In the genomic region with DNA sequence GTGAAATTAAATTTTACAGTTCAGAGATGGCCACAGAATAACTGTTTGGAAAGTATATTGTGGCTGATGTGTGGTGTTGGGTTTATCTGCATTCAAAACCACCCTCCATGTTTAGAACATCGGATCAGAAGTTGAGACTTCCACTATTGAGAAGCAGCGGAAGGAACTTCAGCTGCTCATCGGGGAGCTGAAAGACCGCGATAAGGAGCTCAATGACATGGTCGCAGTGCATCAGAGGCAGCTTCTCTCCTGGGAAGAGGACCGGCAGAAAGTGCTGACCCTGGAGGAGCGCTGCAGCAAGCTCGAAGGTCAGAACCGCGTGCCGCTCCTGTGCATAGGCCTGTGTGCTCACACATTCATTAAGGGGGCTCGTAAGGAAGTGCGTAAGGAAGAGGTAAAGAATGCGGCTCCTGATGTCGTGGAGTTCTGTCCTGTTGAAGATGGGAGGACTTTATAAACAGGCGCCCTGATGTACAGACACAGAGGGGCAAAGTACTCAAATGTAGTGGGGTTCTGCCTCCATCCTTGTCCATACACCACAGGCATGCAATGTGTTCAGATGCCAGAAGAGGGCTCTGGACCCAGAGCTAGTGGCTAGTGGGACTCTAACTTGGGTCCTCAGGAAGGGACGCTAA, we compare ENCODE assay signal across 8 mouse cellular contexts. TPM values are rescaled to one million over a fixed set of nuclear protein-coding genes. Genes with fewer than 3 reads are reported as not detected.
DNase-seq lines count a peak whose midpoint lies in the region; TF ChIP-seq lines count a peak whose summit lies in the region.

No protein-coding gene starts in this region.

- TF ChIP-seq CTCF in gastrocnemius, adult 2 months (IDR thresholded peaks at IDR 0.05): peak; percentile 30; the same call in 1 of the 2 replicates
- TF ChIP-seq CTCF in thymus, adult 2 months (IDR thresholded peaks at IDR 0.05; ENCODE audit: borderline replicate concordance, control insufficient read depth, extremely low read depth, insufficient read depth, low read length, poor library complexity): no peak

- no peak overlapping the region for H3K4me3 ChIP-seq in gastrocnemius, adult 2 months
- H3K4me3 ChIP-seq in thymus, adult 2 months (ENCODE audit: control insufficient read depth, insufficient read depth, low read length): no peak overlapping the region

- WGBS in thymus, adult 2 months: 76% methylated on average over 18 of the region's 18 CpGs

- TF ChIP-seq POLR2A in thymus, adult 2 months (IDR thresholded peaks at IDR 0.05; ENCODE audit: control insufficient read depth, extremely low read depth, insufficient read depth, low read length, poor library complexity): no peak

- H3K4me1 ChIP-seq in thymus, adult 2 months (replicated peaks; ENCODE audit: control insufficient read depth, insufficient read depth, low read length): peaks cover 5% of the 10 kb centered on the region; the same call in 1 of the 2 replicates

- H3K36me3 ChIP-seq in thymus, adult 2 months (ENCODE audit: control insufficient read depth, insufficient read depth, low read length): no peaks in the 10 kb centered on the region

- no peaks in the 10 kb centered on the region for H3K27me3 ChIP-seq in thymus, adult 2 months (ENCODE audit: control insufficient read depth, insufficient read depth, low read length)

- DNase-seq in gastrocnemius, adult 2 months: no peak
- no peak for DNase-seq in gastrocnemius, postnatal 25 days
- peak; percentile 22 for DNase-seq in thymus, adult 2 months
- no peak for DNase-seq in thymus, postnatal 0 days (ENCODE audit: low spot score)
- peak; percentile 27 for DNase-seq in heart, postnatal 4 days
- peak; percentile 63 for DNase-seq in retina, embryonic 14.5 days (ENCODE audit: low spot score)
- no peak for DNase-seq in adrenal gland, postnatal 4 days (ENCODE audit: low spot score in 2 of 2)
- no peak for DNase-seq in adipocyte (ENCODE audit: low spot score)

- intact Hi-C loops in gastrocnemius, adult 2 months (cut with DNase I): no loop called here

- no peak overlapping the region for H3K27ac ChIP-seq in gastrocnemius, adult 2 months
- H3K27ac ChIP-seq in thymus, adult 2 months (ENCODE audit: control insufficient read depth, insufficient read depth, low read length): no peak overlapping the region

RNA-seq across cellular contexts. Expression of a gene that starts 3.6 kb away (rescaled TPM):
- under 1 TPM; 0.66 to 0.73 TPM for total RNA-seq in gastrocnemius, adult 2 months (2021)
- total RNA-seq in gastrocnemius, postnatal 25 days (2021): 1 to 10 TPM; 1.4 to 1.8 TPM
- 2.3 and 3.8 TPM in 2 replicates for polyA plus RNA-seq in thymus, adult 2 months (2012; rRNA removed)
- polyA plus RNA-seq in thymus, postnatal 0 days (2015; fragmentation: Nextera tagmentation; extraction: Ambion mirVana): 7.3 and 8.0 TPM in 2 replicates
- total RNA-seq in heart, postnatal 4 days (2021): 1 to 10 TPM; 2.2 TPM
- 1 to 10 TPM; 5.4 to 8.0 TPM for total RNA-seq in adrenal gland, postnatal 4 days (2021)

RNA-seq across cellular contexts. Expression of a gene that starts 6.9 kb away (rescaled TPM):
- 1 to 10 TPM in 1 of 2 experiments, under 1 TPM in 1; 0.89 to 1.1 TPM for total RNA-seq in gastrocnemius, adult 2 months (2021)
- total RNA-seq in gastrocnemius, postnatal 25 days (2021): not detected
- 0.42 and 0.62 TPM in 2 replicates for polyA plus RNA-seq in thymus, adult 2 months (2012; rRNA removed)
- 1.0 and 1.5 TPM in 2 replicates for polyA plus RNA-seq in thymus, postnatal 0 days (2015; fragmentation: Nextera tagmentation; extraction: Ambion mirVana)
- under 1 TPM in 1 of 2 experiments, not detected in 1; 0.62 TPM for total RNA-seq in heart, postnatal 4 days (2021)
- total RNA-seq in adrenal gland, postnatal 4 days (2021): 1 to 10 TPM; 1.7 to 2.2 TPM

RNA-seq across cellular contexts. Expression of a gene that starts 27.1 kb away (rescaled TPM):
- total RNA-seq in gastrocnemius, adult 2 months (2021): 10 to 100 TPM; 40.1 to 49.3 TPM
- total RNA-seq in gastrocnemius, postnatal 25 days (2021): 10 to 100 TPM; 40.5 to 44.6 TPM
- 9.7 and 11.8 TPM in 2 replicates for polyA plus RNA-seq in thymus, adult 2 months (2012; rRNA removed)
- 141 and 142 TPM in 2 replicates for polyA plus RNA-seq in thymus, postnatal 0 days (2015; fragmentation: Nextera tagmentation; extraction: Ambion mirVana)
- total RNA-seq in heart, postnatal 4 days (2021): 10 to 100 TPM; 56.7 to 61.4 TPM
- total RNA-seq in adrenal gland, postnatal 4 days (2021): 10 to 100 TPM; 77.3 to 80.0 TPM

RNA-seq across cellular contexts. Expression of a gene that starts 39.4 kb away (rescaled TPM):
- 10 to 100 TPM in 1 of 2 experiments, 1 to 10 TPM in 1; 5.6 to 14.3 TPM for total RNA-seq in gastrocnemius, adult 2 months (2021)
- 1 to 10 TPM; 6.2 to 6.6 TPM for total RNA-seq in gastrocnemius, postnatal 25 days (2021)
- 12.5 and 13.8 TPM in 2 replicates for polyA plus RNA-seq in thymus, adult 2 months (2012; rRNA removed)
- polyA plus RNA-seq in thymus, postnatal 0 days (2015; fragmentation: Nextera tagmentation; extraction: Ambion mirVana): 9.8 and 11.0 TPM in 2 replicates
- total RNA-seq in heart, postnatal 4 days (2021): 10 to 100 TPM; 29.6 to 42.2 TPM
- total RNA-seq in adrenal gland, postnatal 4 days (2021): 10 to 100 TPM; 16.3 to 23.6 TPM

RNA-seq across cellular contexts. Expression of a gene that starts 54.3 kb away (rescaled TPM):
- under 1 TPM; 0.08 to 0.17 TPM for total RNA-seq in gastrocnemius, adult 2 months (2021)
- 1 to 10 TPM in 1 of 2 experiments, under 1 TPM in 1; 0.18 to 1.2 TPM for total RNA-seq in gastrocnemius, postnatal 25 days (2021)
- polyA plus RNA-seq in thymus, adult 2 months (2012; rRNA removed): 3.1 and 4.7 TPM in 2 replicates
- polyA plus RNA-seq in thymus, postnatal 0 days (2015; fragmentation: Nextera tagmentation; extraction: Ambion mirVana): 0.27 and 0.38 TPM in 2 replicates
- under 1 TPM; 0.38 to 0.41 TPM for total RNA-seq in heart, postnatal 4 days (2021)
- total RNA-seq in adrenal gland, postnatal 4 days (2021): 1 to 10 TPM; 7.2 to 9.6 TPM

Comparison
In these comparisons a context has a peak if more than half of its experiments do, and no peak if none do; other contexts are left out.
1. DNase-seq: peak in thymus, adult 2 months (single experiment), heart, postnatal 4 days (single experiment) and retina, embryonic 14.5 days (single experiment); none in gastrocnemius, adult 2 months (single experiment), gastrocnemius, postnatal 25 days (single experiment), thymus, postnatal 0 days (single experiment), adrenal gland, postnatal 4 days (0 of 2) and adipocyte (single experiment).